Mouse (Mus musculus) heart, embryonic 11.5 days (tissue): Measurements from ENCODE around the gene Nmur2. TPM values are rescaled to one million over a fixed set of nuclear protein-coding genes. Genes with fewer than 3 reads are reported as not detected.

ENCODE experiments used
- ATAC-seq: fragments of 200-750 bp; cut with Nextera tagmentation; replicated peaks from 2 replicates; pipeline ENCODE4 v1.8.0; 2017; ENCODE audit warnings: moderate library complexity; ENCODE audit not compliant: insufficient number of reproducible peaks, low FRiP score, low TSS enrichment
- H3K27ac ChIP-seq: fragments of 300-500 bp; sonication (generic); 2 replicates; pipeline ENCODE4 v1.5.1; 2014; ENCODE audit warnings: mild to moderate bottlenecking, low read depth, low read length
- H3K27me3 ChIP-seq: fragments of 300-500 bp; sonication (generic); 2 replicates; pipeline ENCODE4 v1.6.1; 2014; ENCODE audit warnings: mild to moderate bottlenecking, low read length, mixed read lengths; ENCODE audit not compliant: control insufficient read depth, insufficient read depth
- H3K36me3 ChIP-seq: fragments of 300-500 bp; sonication (generic); 2 replicates; pipeline ENCODE4 v1.6.1; 2014; ENCODE audit warnings: mild to moderate bottlenecking, low read length, moderate library complexity, mixed read lengths; ENCODE audit not compliant: control insufficient read depth, insufficient read depth
- H3K4me1 ChIP-seq: fragments of 300-500 bp; sonication (generic); 2 replicates; pipeline ENCODE4 v1.6.1; 2014; ENCODE audit warnings: low read length; ENCODE audit not compliant: control insufficient read depth, insufficient read depth
- H3K4me2 ChIP-seq: fragments of 300-500 bp; sonication (generic); 2 replicates; pipeline ENCODE4 v1.6.1; 2014; ENCODE audit warnings: mild to moderate bottlenecking, moderate library complexity
- H3K4me3 ChIP-seq: fragments of 300-500 bp; sonication (generic); 2 replicates; pipeline ENCODE4 v1.5.1; 2014; ENCODE audit warnings: low read depth, low read length
- H3K9ac ChIP-seq: fragments of 300-500 bp; sonication (generic); 2 replicates; pipeline ENCODE4 v1.6.1; 2014; ENCODE audit warnings: mild to moderate bottlenecking, low read depth, low read length, moderate library complexity
- H3K9me3 ChIP-seq: fragments of 300-500 bp; sonication (generic); replicated peaks from 2 replicates; pipeline ENCODE4 v1.6.1; 2016; ENCODE audit warnings: low read length; ENCODE audit not compliant: control insufficient read depth
- WGBS: fragments of 180-500 bp; shearing (Covaris S2); extraction: QIAGEN DNeasy Blood & Tissue Kit; methylation state at CpG from one replicate; pipeline ENCODE4 v1.1.7; 2014; ENCODE audit not compliant: insufficient replicate concordance; 5-methylcytosine and 5-hydroxymethylcytosine counted together
- polyA plus RNA-seq: library from polyadenylated mRNA; unstranded; fragments of >200 nt; fragmentation: Nextera tagmentation; extraction: Ambion mirVana; gene quantifications from 2 replicates; pipeline ENCODE4 v1.2.1, GENCODE M21; 2014

The Nmur2 gene
- polyA plus RNA-seq, 1 experiment from 2014 or later = not detected

- WGBS = 45% methylated on average over 1 of the region's 1 CpGs
- ATAC-seq = no peak
- H3K27ac ChIP-seq = no peak overlapping the region
- H3K27me3 ChIP-seq = no peaks in the 10 kb centered on the region
- H3K36me3 ChIP-seq = no peaks in the 10 kb centered on the region
- H3K9ac ChIP-seq = no peak overlapping the region
- no peak overlapping the region for H3K4me3 ChIP-seq
- no peaks in the 10 kb centered on the region for H3K9me3 ChIP-seq
- H3K4me1 ChIP-seq = no peaks in the 10 kb centered on the region
- no peak overlapping the region for H3K4me2 ChIP-seq
Measured at GRCm38 (mm10) chr11:55981656-55982055, 59.2 kb downstream of the Nmur2 start.

DNA sequence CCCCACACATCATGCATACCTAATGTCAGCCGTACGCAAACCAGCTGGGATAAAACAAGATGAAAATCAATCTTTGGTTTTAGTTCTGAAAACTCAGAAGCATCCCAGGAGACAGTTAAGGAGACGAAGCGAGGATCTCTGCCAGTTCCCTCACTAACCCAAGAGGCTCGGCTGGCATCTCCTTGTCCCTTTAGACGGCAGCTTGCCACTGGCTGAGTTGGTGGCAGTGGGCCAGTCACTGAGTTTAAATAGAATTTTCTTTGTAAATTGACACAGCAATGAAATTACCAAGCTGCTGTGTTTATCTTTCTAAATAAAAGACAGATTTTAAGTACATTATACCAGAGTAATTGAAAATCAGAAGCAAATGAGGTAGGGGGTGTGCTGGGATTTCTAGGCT, 62.7 kb downstream of the Nmur2 start:
- Histone ChIP-seq H3K9ac (no peak overlapping the region), H3K4me2 (no peak overlapping the region), H3K27me3 (no peaks in the 10 kb centered on the region), H3K9me3 (no peaks in the 10 kb centered on the region), H3K36me3 (no peaks in the 10 kb centered on the region), H3K4me1 (no peaks in the 10 kb centered on the region), H3K4me3 (no peak overlapping the region), H3K27ac (no peak overlapping the region)
- 78% methylated on average over 6 of the region's 6 CpGs for WGBS
- ATAC-seq = no peak
